Mouse (Mus musculus): ENCODE data around the gene Tgm2. TPM values are rescaled to one million over a fixed set of nuclear protein-coding genes. Genes with fewer than 3 reads are reported as not detected.

Gene Tgm2
- polyA plus RNA-seq, 1 experiment from 2014 or later: 19.9 TPM

DNA sequence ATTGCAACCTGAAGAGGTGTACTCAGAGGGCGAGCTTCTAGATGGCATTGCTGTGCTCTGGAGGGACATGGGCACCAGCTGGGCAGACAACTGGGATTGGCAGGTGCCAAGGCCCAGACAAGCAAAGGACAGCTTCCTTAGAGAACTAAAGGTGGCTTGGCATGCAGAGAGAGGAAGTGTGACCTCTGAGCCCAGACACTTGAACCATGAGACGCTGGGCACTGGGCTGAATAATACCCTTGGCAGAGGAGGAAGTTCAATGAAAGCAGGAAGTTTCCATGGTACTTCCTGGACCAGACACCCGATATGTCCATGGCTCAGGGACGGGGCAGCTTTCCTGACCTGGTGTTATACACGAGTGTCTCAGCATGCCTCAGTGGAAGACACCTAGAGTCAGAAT lies 28.2 kb upstream of the Tgm2 start:
- Histone ChIP-seq H3K36me3 (ENCODE audit: control insufficient read depth, insufficient read depth, low read length) (no peaks in the 10 kb centered on the region), H3K4me2 (ENCODE audit: low read depth, low read length) (no peak overlapping the region), H3K27ac (replicated peaks; ENCODE audit: low read depth, low read length) (no peak overlapping the region), H3K9me3 (ENCODE audit: control insufficient read depth, low read length) (no peaks in the 10 kb centered on the region), H3K4me1 (ENCODE audit: control insufficient read depth, insufficient read depth, low read length) (peaks cover 5% of the 10 kb centered on the region), H3K4me3 (ENCODE audit: low read depth, low read length) (no peak overlapping the region), H3K27me3 (replicated peaks; ENCODE audit: control insufficient read depth, insufficient read depth, low read length) (no peaks in the 10 kb centered on the region), H3K9ac (ENCODE audit: low read depth, low read length) (no peak overlapping the region)
- ATAC-seq (ENCODE audit: low read depth) (no peak), DNase-seq (ENCODE audit: low spot score) (no peak)
- WGBS: 84% methylated on average over 5 of the region's 5 CpGs

DNA sequence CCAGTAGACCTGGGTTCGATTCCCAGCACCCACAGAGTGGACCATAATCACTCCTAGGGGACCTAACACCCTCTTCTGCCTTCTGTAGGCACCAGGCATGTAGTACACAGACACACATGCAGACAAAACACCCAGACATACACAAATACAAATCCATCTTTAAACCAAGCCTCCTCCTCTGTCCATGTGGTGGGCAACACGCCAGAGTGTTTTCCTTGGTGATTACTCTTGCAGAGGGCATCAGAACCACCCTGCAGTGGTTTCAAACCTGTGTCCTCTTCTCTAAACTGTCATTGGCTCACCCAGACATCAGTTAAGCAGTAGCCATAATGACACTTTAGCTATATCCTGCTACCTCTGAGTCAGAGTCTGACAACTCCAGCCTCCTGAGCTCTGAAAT lies 24.2 kb upstream of the Tgm2 start:
- Histone ChIP-seq H3K4me1 (ENCODE audit: control insufficient read depth, insufficient read depth, low read length) (peaks cover 14% of the 10 kb centered on the region), H3K36me3 (ENCODE audit: control insufficient read depth, insufficient read depth, low read length) (no peaks in the 10 kb centered on the region), H3K4me2 (ENCODE audit: low read depth, low read length) (no peak overlapping the region), H3K27me3 (replicated peaks; ENCODE audit: control insufficient read depth, insufficient read depth, low read length) (no peaks in the 10 kb centered on the region), H3K9ac (ENCODE audit: low read depth, low read length) (no peak overlapping the region), H3K27ac (replicated peaks; ENCODE audit: low read depth, low read length) (no peak overlapping the region), H3K9me3 (ENCODE audit: control insufficient read depth, low read length) (no peaks in the 10 kb centered on the region), H3K4me3 (ENCODE audit: low read depth, low read length) (no peak overlapping the region)
- ATAC-seq (ENCODE audit: low read depth) (no peak), DNase-seq (ENCODE audit: low spot score) (no peak)
- WGBS: 83% methylated on average over 2 of the region's 2 CpGs

GRCm38 (mm10) chr2:158169771-158170170 lies 23.5 kb upstream of the Tgm2 start:
- no peak for ATAC-seq (ENCODE audit: low read depth)
- H3K27ac ChIP-seq (replicated peaks; ENCODE audit: low read depth, low read length): no peak overlapping the region
- WGBS: 89% methylated on average over 7 of the region's 7 CpGs

GRCm38 (mm10) chr2:158169351-158169750 lies 23.1 kb upstream of the Tgm2 start:
- Histone ChIP-seq H3K4me2 (ENCODE audit: low read depth, low read length) (no peak overlapping the region), H3K9ac (ENCODE audit: low read depth, low read length) (no peak overlapping the region), H3K36me3 (ENCODE audit: control insufficient read depth, insufficient read depth, low read length) (no peaks in the 10 kb centered on the region), H3K27ac (replicated peaks; ENCODE audit: low read depth, low read length) (no peak overlapping the region), H3K9me3 (ENCODE audit: control insufficient read depth, low read length) (no peaks in the 10 kb centered on the region), H3K4me1 (ENCODE audit: control insufficient read depth, insufficient read depth, low read length) (peaks cover 14% of the 10 kb centered on the region), H3K27me3 (replicated peaks; ENCODE audit: control insufficient read depth, insufficient read depth, low read length) (no peaks in the 10 kb centered on the region), H3K4me3 (ENCODE audit: low read depth, low read length) (no peak overlapping the region)
- 65% methylated on average over 6 of the region's 6 CpGs for WGBS
- ATAC-seq (ENCODE audit: low read depth) (no peak), DNase-seq (ENCODE audit: low spot score) (no peak)

More at GRCm38 (mm10) chr2:158169771-158170170, 23.5 kb upstream of the Tgm2 start:
- Histone ChIP-seq H3K4me3 (ENCODE audit: low read depth, low read length) (no peak overlapping the region), H3K36me3 (ENCODE audit: control insufficient read depth, insufficient read depth, low read length) (no peaks in the 10 kb centered on the region), H3K9ac (ENCODE audit: low read depth, low read length) (no peak overlapping the region), H3K4me1 (ENCODE audit: control insufficient read depth, insufficient read depth, low read length) (peaks cover 14% of the 10 kb centered on the region), H3K9me3 (ENCODE audit: control insufficient read depth, low read length) (no peaks in the 10 kb centered on the region), H3K27me3 (replicated peaks; ENCODE audit: control insufficient read depth, insufficient read depth, low read length) (no peaks in the 10 kb centered on the region), H3K4me2 (ENCODE audit: low read depth, low read length) (no peak overlapping the region)
- DNase-seq (ENCODE audit: low spot score): no peak

DNA sequence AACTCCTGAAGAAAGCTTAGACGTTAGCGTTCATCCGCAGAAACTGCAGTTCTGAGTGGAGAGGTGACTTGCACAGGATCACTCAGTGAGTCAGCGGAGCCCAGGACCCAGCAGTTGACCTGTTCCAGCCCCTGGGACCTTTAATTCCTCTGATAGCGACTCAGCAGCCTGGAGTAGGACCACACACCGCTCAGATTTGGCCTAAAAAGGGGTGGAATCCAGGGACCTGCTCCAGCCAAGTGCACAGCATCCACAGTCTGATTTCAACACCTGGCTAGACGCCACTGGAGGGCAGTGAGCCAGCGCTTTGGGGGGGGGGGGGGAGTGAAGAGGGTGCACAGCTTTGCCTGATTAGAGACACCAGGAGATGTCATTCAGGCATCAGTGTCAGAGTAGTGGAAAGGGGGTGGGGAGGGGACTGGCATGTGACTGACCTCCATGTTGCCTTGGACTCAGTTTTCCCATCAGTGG lies 22.5 kb upstream of the Tgm2 start:
- Histone ChIP-seq H3K36me3 (ENCODE audit: control insufficient read depth, insufficient read depth, low read length) (no peaks in the 10 kb centered on the region), H3K9ac (ENCODE audit: low read depth, low read length) (no peak overlapping the region), H3K27ac (replicated peaks; ENCODE audit: low read depth, low read length) (no peak overlapping the region), H3K4me3 (ENCODE audit: low read depth, low read length) (no peak overlapping the region), H3K4me1 (ENCODE audit: control insufficient read depth, insufficient read depth, low read length) (peaks cover 14% of the 10 kb centered on the region), H3K27me3 (replicated peaks; ENCODE audit: control insufficient read depth, insufficient read depth, low read length) (no peaks in the 10 kb centered on the region), H3K4me2 (ENCODE audit: low read depth, low read length) (no peak overlapping the region), H3K9me3 (ENCODE audit: control insufficient read depth, low read length) (no peaks in the 10 kb centered on the region)
- 47% methylated on average over 8 of the region's 8 CpGs for WGBS
- ATAC-seq (ENCODE audit: low read depth): peak; percentile 37; the same call in 1 of the 2 replicates
- no peak for DNase-seq (ENCODE audit: low spot score)

DNA sequence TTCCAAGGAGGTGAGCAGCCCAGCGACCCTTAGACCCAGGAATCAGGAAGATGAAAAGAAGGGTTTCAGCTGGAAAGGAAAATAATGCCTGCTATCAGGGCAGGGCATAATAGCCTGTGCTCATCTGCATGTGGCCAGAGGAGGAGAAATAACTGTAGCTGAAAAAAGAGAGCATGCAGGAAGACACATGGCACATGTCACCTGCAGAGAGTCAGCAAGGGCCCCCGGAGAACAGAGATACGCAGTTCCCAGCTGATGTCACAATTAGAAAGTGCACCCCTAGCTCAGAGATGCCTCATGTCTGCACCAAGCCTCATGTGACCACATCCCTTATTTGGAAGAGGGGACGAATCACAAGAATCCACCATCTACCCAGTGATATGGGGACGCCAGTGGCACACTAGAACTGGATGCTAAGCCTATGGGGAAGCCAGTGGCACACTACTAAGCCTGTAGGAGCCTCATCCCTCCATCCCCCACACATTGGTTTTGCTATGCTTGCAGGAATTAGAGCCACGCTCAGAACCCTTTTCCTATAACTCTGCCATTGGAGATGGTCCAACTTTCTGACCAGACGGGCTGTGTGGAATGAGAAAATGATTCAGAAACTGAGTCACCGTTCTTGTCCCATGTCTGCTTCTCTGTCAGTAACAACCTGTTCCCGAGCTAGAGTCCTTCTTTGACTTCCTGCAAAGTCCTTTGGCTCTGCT lies 21.4 kb upstream of the Tgm2 start:
- no peak for DNase-seq (ENCODE audit: low spot score)
- H3K4me1 ChIP-seq (ENCODE audit: control insufficient read depth, insufficient read depth, low read length): peaks cover 14% of the 10 kb centered on the region
- H3K27me3 ChIP-seq (replicated peaks; ENCODE audit: control insufficient read depth, insufficient read depth, low read length): no peaks in the 10 kb centered on the region
- no peak for ATAC-seq (ENCODE audit: low read depth)
- H3K27ac ChIP-seq (replicated peaks; ENCODE audit: low read depth, low read length): no peak overlapping the region
- H3K4me3 ChIP-seq (ENCODE audit: low read depth, low read length): no peak overlapping the region
- WGBS: 56% methylated on average over 9 of the region's 9 CpGs
- no peak overlapping the region for H3K9ac ChIP-seq (ENCODE audit: low read depth, low read length)
- H3K36me3 ChIP-seq (ENCODE audit: control insufficient read depth, insufficient read depth, low read length): no peaks in the 10 kb centered on the region
- H3K9me3 ChIP-seq (ENCODE audit: control insufficient read depth, low read length): no peaks in the 10 kb centered on the region
- no peak overlapping the region for H3K4me2 ChIP-seq (ENCODE audit: low read depth, low read length)

GRCm38 (mm10) chr2:158166628-158167027 lies 20.4 kb upstream of the Tgm2 start:
- ATAC-seq (ENCODE audit: low read depth) (peak; percentile 22; the same call in 1 of the 2 replicates), DNase-seq (ENCODE audit: low spot score) (peak; percentile 52)
- Histone ChIP-seq H3K4me3 (ENCODE audit: low read depth, low read length) (no peak overlapping the region), H3K4me1 (ENCODE audit: control insufficient read depth, insufficient read depth, low read length) (peaks cover 14% of the 10 kb centered on the region), H3K9ac (ENCODE audit: low read depth, low read length) (no peak overlapping the region), H3K27me3 (replicated peaks; ENCODE audit: control insufficient read depth, insufficient read depth, low read length) (no peaks in the 10 kb centered on the region), H3K36me3 (ENCODE audit: control insufficient read depth, insufficient read depth, low read length) (no peaks in the 10 kb centered on the region), H3K27ac (replicated peaks; ENCODE audit: low read depth, low read length) (no peak overlapping the region; the same call in 1 of the 2 replicates), H3K9me3 (ENCODE audit: control insufficient read depth, low read length) (no peaks in the 10 kb centered on the region), H3K4me2 (ENCODE audit: low read depth, low read length) (no peak overlapping the region)
- WGBS: 70% methylated on average over 7 of the region's 7 CpGs

DNA sequence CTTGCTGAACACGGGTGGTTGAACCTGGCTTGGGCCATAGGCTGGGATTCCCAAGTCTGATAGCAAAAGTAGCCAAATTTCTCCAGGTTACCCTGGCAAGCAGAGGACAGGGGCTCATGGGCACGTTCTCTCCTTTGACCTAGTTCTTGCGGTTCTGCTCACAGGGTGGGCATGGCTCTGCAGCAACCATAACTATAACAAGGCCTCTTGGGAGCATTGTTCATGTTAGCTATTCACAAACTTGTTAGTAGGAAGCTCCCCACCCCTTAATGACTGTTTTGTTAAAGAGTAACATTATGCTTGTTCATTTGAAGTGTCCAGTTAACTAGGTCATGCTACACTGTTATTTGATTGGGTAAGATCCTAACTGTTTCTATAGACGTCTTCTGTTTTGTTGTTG lies 19.5 kb upstream of the Tgm2 start:
- Histone ChIP-seq H3K4me1 (ENCODE audit: control insufficient read depth, insufficient read depth, low read length) (peaks cover 14% of the 10 kb centered on the region), H3K4me2 (ENCODE audit: low read depth, low read length) (no peak overlapping the region), H3K36me3 (ENCODE audit: control insufficient read depth, insufficient read depth, low read length) (no peaks in the 10 kb centered on the region), H3K27me3 (replicated peaks; ENCODE audit: control insufficient read depth, insufficient read depth, low read length) (no peaks in the 10 kb centered on the region), H3K4me3 (ENCODE audit: low read depth, low read length) (no peak overlapping the region), H3K9me3 (ENCODE audit: control insufficient read depth, low read length) (no peaks in the 10 kb centered on the region), H3K9ac (ENCODE audit: low read depth, low read length) (no peak overlapping the region), H3K27ac (replicated peaks; ENCODE audit: low read depth, low read length) (no peak overlapping the region)
- DNase-seq (ENCODE audit: low spot score) (no peak), ATAC-seq (ENCODE audit: low read depth) (no peak)
- WGBS: 76% methylated on average over 4 of the region's 4 CpGs

GRCm38 (mm10) chr2:158163034-158163433 lies 16.8 kb upstream of the Tgm2 start:
- Histone ChIP-seq H3K4me3 (ENCODE audit: low read depth, low read length) (no peak overlapping the region), H3K4me1 (ENCODE audit: control insufficient read depth, insufficient read depth, low read length) (peaks cover 5% of the 10 kb centered on the region; the same call in 1 of the 2 replicates), H3K9me3 (ENCODE audit: control insufficient read depth, low read length) (no peaks in the 10 kb centered on the region), H3K27ac (replicated peaks; ENCODE audit: low read depth, low read length) (no peak overlapping the region), H3K27me3 (replicated peaks; ENCODE audit: control insufficient read depth, insufficient read depth, low read length) (no peaks in the 10 kb centered on the region), H3K9ac (ENCODE audit: low read depth, low read length) (no peak overlapping the region), H3K4me2 (ENCODE audit: low read depth, low read length) (no peak overlapping the region), H3K36me3 (ENCODE audit: control insufficient read depth, insufficient read depth, low read length) (no peaks in the 10 kb centered on the region)
- ATAC-seq (ENCODE audit: low read depth) (no peak), DNase-seq (ENCODE audit: low spot score) (no peak)
- 56% methylated on average over 6 of the region's 6 CpGs for WGBS

All from embryonic facial prominence, embryonic 14.5 days (tissue).